Mouse (Mus musculus): ENCODE measurements around the gene Arid4a.

DNA sequence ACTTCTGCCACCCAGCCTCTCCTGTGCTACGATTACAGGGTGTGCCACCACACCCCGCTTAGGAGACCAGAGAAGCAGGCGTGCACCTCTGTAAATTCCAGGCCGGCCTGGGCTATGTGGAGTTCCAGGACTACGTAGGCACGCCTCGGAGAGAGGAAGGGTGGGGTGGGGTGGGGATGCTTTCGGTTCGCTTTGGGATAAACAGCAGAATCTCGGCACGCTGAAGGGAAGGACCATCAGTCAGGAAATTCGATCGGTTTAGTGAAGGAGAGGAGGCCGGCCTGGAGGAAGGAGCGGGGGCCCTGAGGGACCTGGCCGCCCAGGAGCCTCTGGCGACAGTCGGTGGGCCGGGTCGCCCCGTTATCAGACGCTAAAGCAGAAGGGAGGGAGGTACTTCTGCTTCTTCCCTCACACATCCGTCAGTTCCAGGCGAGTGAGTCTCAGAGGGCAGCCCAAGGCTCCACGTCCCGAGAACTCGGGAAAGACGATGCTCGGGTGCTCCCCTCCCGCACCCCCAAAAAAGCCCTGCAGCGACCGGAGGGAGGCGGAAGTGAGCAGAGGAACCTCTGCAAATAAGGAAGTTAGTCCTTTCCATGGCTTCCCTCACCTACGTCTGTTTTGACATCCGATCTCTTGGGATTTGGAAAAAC, 47.5 kb upstream of the Arid4a start:
- TF ChIP-seq CTCF (IDR thresholded peaks at IDR 0.05): peak; percentile 74
- TF ChIP-seq EP300 (IDR thresholded peaks at IDR 0.05): peak; percentile 47

All from lung, postnatal 0 days (tissue).